Mouse (Mus musculus): ENCODE measurements at regions not wholly inside any gene's neighbourhood (a gene's known extent, or its start where the extent isn't known, plus 50 kb on each side); places are given as distances from the start of the nearest gene placed in this dataset.

- DNase-seq (ENCODE audit: low read depth in 3 of 3, low spot score in 3 of 3), result no peak
- H3K9me3 ChIP-seq (ENCODE audit: control insufficient read depth, low read length), result no peaks in the 10 kb centered on the region
- no peak for ATAC-seq (ENCODE audit: insufficient read depth)
- 47% methylated on average over 5 of the region's 5 CpGs for WGBS (ENCODE audit: insufficient replicate concordance)
- no peak for TF ChIP-seq EP300 (IDR thresholded peaks at IDR 0.05; ENCODE audit: low read depth)
- TF ChIP-seq CTCF (IDR thresholded peaks at IDR 0.05; ENCODE audit: low read depth), result no peak
- H3K27ac ChIP-seq, result no peak overlapping the region
- H3K4me1 ChIP-seq (replicated peaks; ENCODE audit: control insufficient read depth in 2 of 2, insufficient read depth in 2 of 2, low read length in 1 of 2), result no peaks in the 10 kb centered on the region
- H3K9ac ChIP-seq (replicated peaks), result no peak overlapping the region
- H3K27me3 ChIP-seq (ENCODE audit: control insufficient read depth, insufficient read depth, low read length), result no peaks in the 10 kb centered on the region
- no peak overlapping the region for H3K4me2 ChIP-seq (ENCODE audit: low read depth)
- no peaks in the 10 kb centered on the region for H3K36me3 ChIP-seq (replicated peaks; ENCODE audit: control insufficient read depth, insufficient read depth, low read depth)
- no peak overlapping the region for H3K4me3 ChIP-seq (ENCODE audit: insufficient read depth in 1 of 2, low read depth in 2 of 2, low read length in 2 of 2)
These were observed 212.8 kb downstream of the Dact1 start for GRCm38 (mm10) chr12:71522451-71522850.

GRCm38 (mm10) chr12:71524156-71524555 lies 214.5 kb downstream of the Dact1 start:
- Histone ChIP-seq H3K9me3 (ENCODE audit: control insufficient read depth, low read length) (no peaks in the 10 kb centered on the region), H3K27ac (no peak overlapping the region), H3K4me3 (ENCODE audit: insufficient read depth in 1 of 2, low read depth in 2 of 2, low read length in 2 of 2) (no peak overlapping the region), H3K27me3 (ENCODE audit: control insufficient read depth, insufficient read depth, low read length) (no peaks in the 10 kb centered on the region), H3K9ac (replicated peaks) (no peak overlapping the region), H3K4me1 (replicated peaks; ENCODE audit: control insufficient read depth in 2 of 2, insufficient read depth in 2 of 2, low read length in 1 of 2) (no peaks in the 10 kb centered on the region), H3K36me3 (replicated peaks; ENCODE audit: control insufficient read depth, insufficient read depth, low read depth) (no peaks in the 10 kb centered on the region), H3K4me2 (ENCODE audit: low read depth) (no peak overlapping the region)
- WGBS (ENCODE audit: insufficient replicate concordance), result 19% methylated on average over 6 of the region's 6 CpGs
- ATAC-seq (ENCODE audit: insufficient read depth) (no peak), DNase-seq (ENCODE audit: low read depth in 3 of 3, low spot score in 3 of 3) (no peak)
- no peak for TF ChIP-seq CTCF (IDR thresholded peaks at IDR 0.05; ENCODE audit: low read depth)
- no peak for TF ChIP-seq EP300 (IDR thresholded peaks at IDR 0.05; ENCODE audit: low read depth)

DNA sequence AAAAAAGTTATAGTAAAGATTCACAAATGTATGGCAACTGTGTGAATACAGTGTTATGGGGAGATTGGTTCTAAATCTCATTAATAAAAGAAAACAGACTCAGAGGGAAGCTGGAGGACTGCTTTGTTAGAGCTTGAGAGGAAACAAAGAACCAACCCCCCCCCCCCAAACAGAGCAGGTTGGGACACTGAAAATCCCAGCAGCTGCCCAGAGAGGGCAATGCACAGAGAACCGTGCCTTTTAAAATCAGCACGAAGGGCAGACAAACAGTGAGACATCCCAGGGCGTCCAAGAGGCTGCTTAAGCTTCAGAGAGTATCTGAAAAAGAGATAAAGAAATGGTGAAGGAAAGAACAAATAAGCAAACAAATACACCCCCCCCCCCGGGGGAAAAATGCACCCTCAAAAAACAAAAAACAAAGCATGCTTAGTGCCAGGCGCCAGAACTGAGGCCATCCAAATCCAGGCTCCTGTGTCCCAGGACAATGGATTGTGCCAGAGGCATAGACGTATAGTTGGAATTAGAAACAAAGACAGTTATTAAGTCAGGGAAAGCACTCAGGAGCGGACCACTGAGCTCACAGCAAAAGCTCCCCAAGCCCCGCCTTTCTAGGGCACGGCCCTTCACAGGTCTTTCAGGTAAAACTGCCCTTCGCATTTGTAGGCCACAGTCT lies 215.7 kb downstream of the Dact1 start:
- H3K9me3 ChIP-seq (ENCODE audit: control insufficient read depth, low read length), result no peaks in the 10 kb centered on the region
- H3K4me3 ChIP-seq (ENCODE audit: insufficient read depth in 1 of 2, low read depth in 2 of 2, low read length in 2 of 2), result no peak overlapping the region
- 45% methylated on average over 10 of the region's 10 CpGs for WGBS (ENCODE audit: insufficient replicate concordance)
- H3K27me3 ChIP-seq (ENCODE audit: control insufficient read depth, insufficient read depth, low read length), result no peaks in the 10 kb centered on the region
- TF ChIP-seq CTCF (IDR thresholded peaks at IDR 0.05; ENCODE audit: low read depth) (no peak), EP300 (IDR thresholded peaks at IDR 0.05; ENCODE audit: low read depth) (no peak)
- no peaks in the 10 kb centered on the region for H3K4me1 ChIP-seq (replicated peaks; ENCODE audit: control insufficient read depth in 2 of 2, insufficient read depth in 2 of 2, low read length in 1 of 2)
- H3K36me3 ChIP-seq (replicated peaks; ENCODE audit: control insufficient read depth, insufficient read depth, low read depth), result no peaks in the 10 kb centered on the region
- H3K27ac ChIP-seq, result no peak overlapping the region
- H3K9ac ChIP-seq (replicated peaks), result no peak overlapping the region
- no peak overlapping the region for H3K4me2 ChIP-seq (ENCODE audit: low read depth)
- ATAC-seq (ENCODE audit: insufficient read depth), result no peak
- DNase-seq (ENCODE audit: low read depth in 3 of 3, low spot score in 3 of 3), result no peak

DNA sequence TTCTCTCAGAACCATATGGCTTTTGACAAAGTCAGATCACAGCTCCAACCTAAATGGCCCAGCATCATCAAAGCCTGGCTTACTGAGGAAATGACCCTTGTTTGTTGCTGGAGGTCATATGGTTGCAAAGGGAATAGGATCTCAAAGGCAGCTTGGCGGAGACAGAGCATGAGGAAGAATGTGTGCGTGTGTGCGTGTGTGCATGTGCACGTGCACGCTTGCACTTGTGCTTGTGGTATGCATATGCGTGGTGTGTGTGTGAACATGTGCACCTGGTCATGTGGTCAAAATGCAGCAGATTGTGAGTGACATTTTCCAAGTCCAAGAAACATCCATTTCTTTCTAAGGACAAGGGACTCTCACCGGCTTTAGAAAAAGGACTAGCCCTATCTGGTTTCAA lies 216.9 kb downstream of the Dact1 start:
- no peak for DNase-seq (ENCODE audit: low read depth in 3 of 3, low spot score in 3 of 3)
- Histone ChIP-seq H3K4me2 (ENCODE audit: low read depth) (no peak overlapping the region), H3K9ac (replicated peaks) (no peak overlapping the region), H3K27me3 (ENCODE audit: control insufficient read depth, insufficient read depth, low read length) (no peaks in the 10 kb centered on the region), H3K9me3 (ENCODE audit: control insufficient read depth, low read length) (no peaks in the 10 kb centered on the region), H3K27ac (no peak overlapping the region), H3K4me3 (ENCODE audit: insufficient read depth in 1 of 2, low read depth in 2 of 2, low read length in 2 of 2) (no peak overlapping the region), H3K36me3 (replicated peaks; ENCODE audit: control insufficient read depth, insufficient read depth, low read depth) (no peaks in the 10 kb centered on the region), H3K4me1 (replicated peaks; ENCODE audit: control insufficient read depth in 2 of 2, insufficient read depth in 2 of 2, low read length in 1 of 2) (no peaks in the 10 kb centered on the region)
- ATAC-seq (ENCODE audit: insufficient read depth), result no peak
- WGBS (ENCODE audit: insufficient replicate concordance), result 68% methylated on average over 7 of the region's 7 CpGs
- no peak for TF ChIP-seq CTCF (IDR thresholded peaks at IDR 0.05; ENCODE audit: low read depth)
- TF ChIP-seq EP300 (IDR thresholded peaks at IDR 0.05; ENCODE audit: low read depth), result no peak

- Histone ChIP-seq H3K4me1 (replicated peaks; ENCODE audit: control insufficient read depth in 2 of 2, insufficient read depth in 2 of 2, low read length in 1 of 2) (no peaks in the 10 kb centered on the region), H3K4me3 (ENCODE audit: insufficient read depth in 1 of 2, low read depth in 2 of 2, low read length in 2 of 2) (no peak overlapping the region), H3K27me3 (ENCODE audit: control insufficient read depth, insufficient read depth, low read length) (no peaks in the 10 kb centered on the region), H3K4me2 (ENCODE audit: low read depth) (no peak overlapping the region), H3K27ac (no peak overlapping the region), H3K36me3 (replicated peaks; ENCODE audit: control insufficient read depth, insufficient read depth, low read depth) (no peaks in the 10 kb centered on the region), H3K9me3 (ENCODE audit: control insufficient read depth, low read length) (no peaks in the 10 kb centered on the region), H3K9ac (replicated peaks) (no peak overlapping the region)
- DNase-seq (ENCODE audit: low read depth in 3 of 3, low spot score in 3 of 3) (no peak), ATAC-seq (ENCODE audit: insufficient read depth) (no peak)
- 39% methylated on average over 3 of the region's 3 CpGs for WGBS (ENCODE audit: insufficient replicate concordance)
- TF ChIP-seq CTCF (IDR thresholded peaks at IDR 0.05; ENCODE audit: low read depth) (no peak), EP300 (IDR thresholded peaks at IDR 0.05; ENCODE audit: low read depth) (no peak)
These were observed 222.5 kb downstream of the Dact1 start for GRCm38 (mm10) chr12:71532161-71532560.

Measured in liver, embryonic 14.5 days (tissue).